Mouse (Mus musculus) urinary bladder, adult 2 months (tissue): ENCODE data around the gene Vmn1r174. TPM values are rescaled to one million over a fixed set of nuclear protein-coding genes. Genes with fewer than 3 reads are reported as not detected.
"Not testable (repeated sequence)": the region's sequence is repeated elsewhere in the genome, so short reads cannot be mapped to it uniquely, and the experiment has no call there.

ENCODE experiments used
- DNase-seq: peaks from one replicate; pipeline ENCODE4 v3.0.0; 2022; ENCODE audit warnings: low spot score
- polyA plus RNA-seq: library from polyadenylated mRNA; depleted of rRNA; stranded (reverse); fragments of >200 nt; gene quantifications from 2 replicates; pipeline ENCODE4 v1.2.3, GENCODE M21; 2012; rRNA removed

Vmn1r174 gene
- polyA plus RNA-seq, result not detected in 2 replicates

- DNase-seq, result not testable (repeated sequence)
Measured at GRCm38 (mm10) chr7:23751970-23752369, at the start of gene Vmn1r174. Gene Vmn1r174 (plus strand): TSS chr7:23752270.

- no peak for DNase-seq
Measured at GRCm38 (mm10) chr7:23784526-23784925, 32.5 kb downstream of the Vmn1r174 start.

- DNase-seq, result not testable (repeated sequence)
Measured at GRCm38 (mm10) chr7:23810543-23810942, 58.5 kb downstream of the Vmn1r174 start, which contains the start of gene Vmn1r175. Gene Vmn1r175 (minus strand): TSS chr7:23810643.

Other genes with a start within 250 kb of the Vmn1r174 start
- gene Vmn1r167, start 245.1 kb upstream of the Vmn1r174 start, polyA plus RNA-seq, result not detected in 2 replicates
- not detected in 2 replicates for gene Vmn1r168, start 212.5 kb upstream of the Vmn1r174 start, polyA plus RNA-seq
- not detected in 2 replicates for gene Vmn1r169, start 176.7 kb upstream of the Vmn1r174 start, polyA plus RNA-seq
- not detected in 2 replicates for gene Vmn1r170, start 146.1 kb upstream of the Vmn1r174 start, polyA plus RNA-seq
- gene Vmn1r171, start 121.5 kb upstream of the Vmn1r174 start, polyA plus RNA-seq, result not detected in 2 replicates
- gene Vmn1r172, start 94.0 kb upstream of the Vmn1r174 start, polyA plus RNA-seq, result not detected in 2 replicates
- not detected in 2 replicates for gene Vmn1r173, start 51.6 kb upstream of the Vmn1r174 start, polyA plus RNA-seq
- not detected in 2 replicates for gene Vmn1r175, start 58.4 kb downstream of the Vmn1r174 start, polyA plus RNA-seq
- gene Vmn1r176, start 85.1 kb downstream of the Vmn1r174 start, polyA plus RNA-seq, result not detected in 2 replicates
- not detected in 2 replicates for gene Vmn1r177, start 114.2 kb downstream of the Vmn1r174 start, polyA plus RNA-seq
- gene Vmn1r178, start 139.7 kb downstream of the Vmn1r174 start, polyA plus RNA-seq, result not detected in 2 replicates
- gene Vmn1r179, start 174.7 kb downstream of the Vmn1r174 start, polyA plus RNA-seq, result not detected in 2 replicates
- gene Vmn1r180, start 198.4 kb downstream of the Vmn1r174 start, polyA plus RNA-seq, result not detected in 2 replicates
- not detected in 2 replicates for gene Vmn1r181, start 222.3 kb downstream of the Vmn1r174 start, polyA plus RNA-seq
- not detected in 2 replicates for gene V1rd19, start 249.4 kb downstream of the Vmn1r174 start, polyA plus RNA-seq